Mouse (Mus musculus) heart, embryonic 10.5 days (tissue): ENCODE measurements at regions not wholly inside any gene's neighbourhood (a gene's known extent, or its start where the extent isn't known, plus 50 kb on each side); places are given as distances from the start of the nearest gene placed in this dataset.

Experiments
- DNase-seq: peaks from one replicate; pipeline ENCODE4 v3.0.0-alpha.2; 2017; ENCODE audit warnings: low spot score
- H3K27ac ChIP-seq: fragments of 300-500 bp; sonication (generic); 2 replicates; pipeline ENCODE4 v1.5.1; 2016; ENCODE audit warnings: mild to moderate bottlenecking
- H3K27me3 ChIP-seq: fragments of 300-500 bp; sonication (generic); 2 replicates; pipeline ENCODE4 v1.6.1; 2016; ENCODE audit warnings: mild to moderate bottlenecking; ENCODE audit not compliant: poor library complexity, insufficient read depth, severe bottlenecking
- H3K36me3 ChIP-seq: fragments of 300-500 bp; sonication (generic); 2 replicates; pipeline ENCODE4 v1.6.1; 2016; ENCODE audit warnings: mild to moderate bottlenecking, moderate library complexity
- H3K4me1 ChIP-seq: fragments of 300-500 bp; sonication (generic); 2 replicates; pipeline ENCODE4 v1.6.1; 2016; ENCODE audit warnings: mild to moderate bottlenecking
- H3K4me3 ChIP-seq: fragments of 300-500 bp; sonication (generic); 2 replicates; pipeline ENCODE4 v1.5.1; 2016; ENCODE audit warnings: mild to moderate bottlenecking, moderate library complexity
- H3K9me3 ChIP-seq: fragments of 300-500 bp; sonication (generic); 2 replicates; pipeline ENCODE4 v1.6.1; 2016; ENCODE audit warnings: mild to moderate bottlenecking, moderate library complexity
- WGBS: fragments of 180-500 bp; shearing (Covaris S2); methylation state at CpG from one replicate; pipeline ENCODE4 v1.1.7; 2016; 5-methylcytosine and 5-hydroxymethylcytosine counted together

- 64% methylated on average over 7 of the region's 7 CpGs for WGBS
These were observed 88.6 kb upstream of the Gadd45a start for GRCm38 (mm10) chr6:67125715-67126312.

GRCm38 (mm10) chr6:67124089-67124488, 86.8 kb upstream of the Gadd45a start:
- Histone ChIP-seq H3K4me1 (peaks cover 3% of the 10 kb centered on the region; the same call in 1 of the 2 replicates), H3K4me3 (no peak overlapping the region), H3K9me3 (no peaks in the 10 kb centered on the region), H3K27ac (no peak overlapping the region), H3K27me3 (peaks cover 33% of the 10 kb centered on the region), H3K36me3 (no peaks in the 10 kb centered on the region)
- 75% methylated on average over 2 of the region's 2 CpGs for WGBS
- DNase-seq, result no peak

More at GRCm38 (mm10) chr6:67125715-67126312, 88.6 kb upstream of the Gadd45a start:
- Histone ChIP-seq H3K27me3 (peaks cover 49% of the 10 kb centered on the region), H3K27ac (no peak overlapping the region), H3K4me1 (peaks cover 3% of the 10 kb centered on the region; the same call in 1 of the 2 replicates), H3K36me3 (no peaks in the 10 kb centered on the region), H3K4me3 (no peak overlapping the region), H3K9me3 (no peaks in the 10 kb centered on the region)
- no peak for DNase-seq

GRCm38 (mm10) chr6:67123071-67123470, 85.8 kb upstream of the Gadd45a start:
- no peak for DNase-seq
- Histone ChIP-seq H3K36me3 (no peaks in the 10 kb centered on the region), H3K9me3 (no peaks in the 10 kb centered on the region), H3K4me1 (no peaks in the 10 kb centered on the region), H3K4me3 (no peak overlapping the region), H3K27ac (no peak overlapping the region), H3K27me3 (peaks cover 23% of the 10 kb centered on the region; the same call in 1 of the 2 replicates)
- WGBS, result 62% methylated on average over 4 of the region's 4 CpGs

GRCm38 (mm10) chr6:67116306-67116705, 79.0 kb upstream of the Gadd45a start:
- Histone ChIP-seq H3K27me3 (peaks cover 55% of the 10 kb centered on the region), H3K4me1 (no peaks in the 10 kb centered on the region; the same call in none of the 2 replicates)

GRCm38 (mm10) chr6:67115505-67116303, 78.4 kb upstream of the Gadd45a start:
- Histone ChIP-seq H3K9me3 (no peaks in the 10 kb centered on the region), H3K27me3 (peaks cover 60% of the 10 kb centered on the region), H3K27ac (no peak overlapping the region), H3K36me3 (no peaks in the 10 kb centered on the region), H3K4me3 (no peak overlapping the region), H3K4me1 (no peaks in the 10 kb centered on the region; the same call in none of the 2 replicates)
- DNase-seq, result peak; percentile 41
- WGBS, result 62% methylated on average over 1 of the region's 1 CpGs

More at GRCm38 (mm10) chr6:67116306-67116705, 79.0 kb upstream of the Gadd45a start:
- WGBS, result 80% methylated on average over 3 of the region's 3 CpGs
- H3K9me3 ChIP-seq, result no peaks in the 10 kb centered on the region
- DNase-seq, result peak; percentile 28
- no peak overlapping the region for H3K27ac ChIP-seq
- no peaks in the 10 kb centered on the region for H3K36me3 ChIP-seq
- H3K4me3 ChIP-seq, result no peak overlapping the region

GRCm38 (mm10) chr6:67114753-67115152, 77.5 kb upstream of the Gadd45a start:
- H3K27ac ChIP-seq, result no peak overlapping the region
- DNase-seq, result no peak
- 85% methylated on average over 4 of the region's 4 CpGs for WGBS
- peaks cover 60% of the 10 kb centered on the region for H3K27me3 ChIP-seq
- H3K36me3 ChIP-seq, result no peaks in the 10 kb centered on the region
- H3K9me3 ChIP-seq, result no peaks in the 10 kb centered on the region
- no peaks in the 10 kb centered on the region; the same call in none of the 2 replicates for H3K4me1 ChIP-seq
- no peak overlapping the region for H3K4me3 ChIP-seq

- no peak for DNase-seq
- H3K4me1 ChIP-seq, result no peaks in the 10 kb centered on the region; the same call in none of the 2 replicates
- H3K27me3 ChIP-seq, result peaks cover 60% of the 10 kb centered on the region
- 4% methylated on average over 26 of the region's 26 CpGs for WGBS
- no peaks in the 10 kb centered on the region for H3K36me3 ChIP-seq
- no peaks in the 10 kb centered on the region for H3K9me3 ChIP-seq
- H3K27ac ChIP-seq, result peak overlapping the region; percentile 69
- H3K4me3 ChIP-seq, result peak overlapping the region; percentile 55
These were observed 76.5 kb upstream of the Gadd45a start for GRCm38 (mm10) chr6:67113686-67114278.

- Histone ChIP-seq H3K9me3 (no peaks in the 10 kb centered on the region), H3K4me3 (peak overlapping the region; percentile 55), H3K27ac (no peak overlapping the region), H3K36me3 (no peaks in the 10 kb centered on the region), H3K4me1 (no peaks in the 10 kb centered on the region; the same call in none of the 2 replicates), H3K27me3 (peaks cover 60% of the 10 kb centered on the region)
- DNase-seq, result no peak
- WGBS, result 61% methylated on average over 4 of the region's 4 CpGs
These were observed 76.0 kb upstream of the Gadd45a start for GRCm38 (mm10) chr6:67113261-67113660.

- Histone ChIP-seq H3K36me3 (no peaks in the 10 kb centered on the region), H3K27ac (no peak overlapping the region), H3K9me3 (no peaks in the 10 kb centered on the region), H3K4me3 (no peak overlapping the region), H3K4me1 (no peaks in the 10 kb centered on the region; the same call in none of the 2 replicates), H3K27me3 (peaks cover 58% of the 10 kb centered on the region)
- DNase-seq, result no peak
- 62% methylated on average over 6 of the region's 6 CpGs for WGBS
These were observed 75.1 kb upstream of the Gadd45a start for GRCm38 (mm10) chr6:67112311-67112710.

- 66% methylated on average over 2 of the region's 2 CpGs for WGBS
- H3K9me3 ChIP-seq, result no peaks in the 10 kb centered on the region
- no peaks in the 10 kb centered on the region for H3K36me3 ChIP-seq
- no peak overlapping the region for H3K27ac ChIP-seq
- no peak for DNase-seq
- peaks cover 51% of the 10 kb centered on the region for H3K27me3 ChIP-seq
- no peaks in the 10 kb centered on the region; the same call in none of the 2 replicates for H3K4me1 ChIP-seq
- no peak overlapping the region for H3K4me3 ChIP-seq
These were observed 74.3 kb upstream of the Gadd45a start for GRCm38 (mm10) chr6:67111581-67111980.

GRCm38 (mm10) chr6:67110391-67110790, 73.1 kb upstream of the Gadd45a start:
- Histone ChIP-seq H3K4me3 (no peak overlapping the region), H3K4me1 (no peaks in the 10 kb centered on the region; the same call in none of the 2 replicates), H3K9me3 (no peaks in the 10 kb centered on the region), H3K27me3 (peaks cover 41% of the 10 kb centered on the region), H3K27ac (no peak overlapping the region), H3K36me3 (no peaks in the 10 kb centered on the region)
- DNase-seq, result no peak
- WGBS, result 43% methylated on average over 1 of the region's 1 CpGs

- Histone ChIP-seq H3K9me3 (no peaks in the 10 kb centered on the region), H3K27ac (no peak overlapping the region), H3K4me3 (no peak overlapping the region), H3K4me1 (no peaks in the 10 kb centered on the region; the same call in none of the 2 replicates), H3K27me3 (peaks cover 34% of the 10 kb centered on the region), H3K36me3 (no peaks in the 10 kb centered on the region)
- no peak for DNase-seq
- 59% methylated on average over 4 of the region's 4 CpGs for WGBS
These were observed 72.5 kb upstream of the Gadd45a start for GRCm38 (mm10) chr6:67109774-67110173.

- Histone ChIP-seq H3K4me3 (no peak overlapping the region), H3K27me3 (peaks cover 17% of the 10 kb centered on the region; the same call in 1 of the 2 replicates), H3K27ac (no peak overlapping the region), H3K9me3 (no peaks in the 10 kb centered on the region), H3K36me3 (no peaks in the 10 kb centered on the region), H3K4me1 (no peaks in the 10 kb centered on the region)
- DNase-seq, result no peak
- WGBS, result 79% methylated on average over 4 of the region's 4 CpGs
These were observed 70.3 kb upstream of the Gadd45a start for GRCm38 (mm10) chr6:67107517-67107916.
